Mouse (Mus musculus) cerebellum, adult 8-10 months (tissue): ENCODE measurements around the gene Myo7a.
A peak's percentile ranks its signal among the peaks of the same experiment; 100 is the strongest.

Experiments
- DNase-seq: peaks from one replicate; pipeline ENCODE4 v3.0.0; 2022

Gene Myo7a

DNA sequence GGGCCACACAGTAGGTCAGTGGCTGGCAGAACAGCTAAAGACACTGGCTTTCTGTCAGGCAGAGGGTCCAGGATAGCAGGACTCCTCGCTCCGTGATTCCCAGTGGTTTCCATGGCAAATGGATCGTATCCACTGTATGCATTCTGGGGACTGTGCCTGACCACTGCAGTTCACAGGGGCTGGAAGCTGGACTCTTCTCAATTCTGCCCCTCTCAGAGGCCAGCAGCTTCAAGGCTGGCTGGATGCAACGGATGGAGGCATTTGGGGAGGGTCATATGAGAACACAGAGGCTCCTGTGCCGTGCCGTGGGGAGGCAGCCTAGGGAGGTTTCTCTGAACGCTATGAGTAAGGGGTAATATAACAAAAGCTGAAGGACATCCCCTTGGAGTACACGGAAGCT is 22.9 kb upstream of the Myo7a start:
- no peak for DNase-seq

DNA sequence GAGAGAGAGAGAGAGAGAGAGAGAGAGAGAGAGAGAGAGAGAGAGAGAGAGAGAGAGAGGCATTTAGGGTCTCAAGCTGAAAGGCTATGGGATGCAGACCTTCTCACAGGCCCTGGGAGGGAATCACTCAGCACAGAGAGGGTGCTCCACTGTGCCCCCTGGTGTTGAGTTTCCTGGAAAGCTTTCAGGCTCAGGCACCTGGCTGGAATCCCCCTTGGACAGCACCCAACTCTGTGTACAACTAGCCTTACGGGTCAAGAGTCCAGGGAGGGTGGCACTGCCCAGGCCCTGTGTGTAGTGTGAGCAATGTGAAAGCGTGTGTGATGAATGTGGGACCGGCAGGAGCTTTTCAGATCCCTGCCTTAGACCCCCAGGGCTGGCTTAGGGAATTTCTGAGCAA is 21.9 kb upstream of the Myo7a start:
- DNase-seq, result no peak

- DNase-seq, result no peak
Measured at GRCm38 (mm10) chr7:98140597-98140996, 21.3 kb upstream of the Myo7a start.

- no peak for DNase-seq
Measured at GRCm38 (mm10) chr7:98139216-98139615, 19.9 kb upstream of the Myo7a start.

DNA sequence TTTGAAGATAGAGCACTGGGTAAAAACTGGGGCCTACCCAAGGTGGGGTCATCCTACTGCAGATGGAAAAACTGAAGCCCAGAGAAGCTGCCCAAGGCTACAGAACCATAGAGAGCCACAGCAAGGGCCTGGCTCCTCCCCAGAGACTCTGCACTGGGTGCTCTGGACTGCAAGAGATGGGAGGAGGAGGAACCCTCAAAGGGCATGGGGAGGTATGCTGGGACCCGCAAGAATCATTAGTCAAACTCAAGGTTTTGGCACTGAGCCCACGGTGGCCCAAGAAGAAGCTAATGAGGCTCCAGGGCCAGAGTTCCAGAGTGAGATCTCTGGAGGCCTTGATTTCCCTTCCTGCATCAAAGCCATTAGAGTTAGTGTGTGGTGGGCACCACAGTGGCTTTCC is 18.7 kb upstream of the Myo7a start:
- DNase-seq, result no peak

DNA sequence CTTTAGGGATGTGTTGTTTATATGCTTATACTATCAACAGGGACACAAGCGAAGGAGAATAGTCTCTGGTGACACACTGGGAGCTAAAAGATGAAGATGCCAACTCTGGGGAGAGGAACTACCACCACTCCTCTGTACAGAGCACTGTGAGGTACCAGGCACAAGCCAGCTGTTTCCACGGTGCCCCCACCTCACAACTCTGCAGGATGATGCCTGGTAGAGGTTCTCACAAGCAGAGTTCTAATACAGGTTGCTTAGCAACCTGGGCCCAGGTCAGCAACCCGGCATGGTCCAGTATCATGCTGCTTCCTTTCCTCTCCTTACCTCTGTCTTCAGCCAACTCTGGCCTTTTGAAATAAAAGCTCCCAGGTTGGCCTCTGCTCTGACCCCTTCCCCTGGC is 18.3 kb upstream of the Myo7a start:
- no peak for DNase-seq

GRCm38 (mm10) chr7:98131751-98132150 is 12.4 kb upstream of the Myo7a start:
- no peak for DNase-seq

- DNase-seq, result no peak
Measured at GRCm38 (mm10) chr7:98125473-98125872, 6.1 kb upstream of the Myo7a start.

- DNase-seq, result no peak
Measured at GRCm38 (mm10) chr7:98124701-98125100, 5.4 kb upstream of the Myo7a start.

DNA sequence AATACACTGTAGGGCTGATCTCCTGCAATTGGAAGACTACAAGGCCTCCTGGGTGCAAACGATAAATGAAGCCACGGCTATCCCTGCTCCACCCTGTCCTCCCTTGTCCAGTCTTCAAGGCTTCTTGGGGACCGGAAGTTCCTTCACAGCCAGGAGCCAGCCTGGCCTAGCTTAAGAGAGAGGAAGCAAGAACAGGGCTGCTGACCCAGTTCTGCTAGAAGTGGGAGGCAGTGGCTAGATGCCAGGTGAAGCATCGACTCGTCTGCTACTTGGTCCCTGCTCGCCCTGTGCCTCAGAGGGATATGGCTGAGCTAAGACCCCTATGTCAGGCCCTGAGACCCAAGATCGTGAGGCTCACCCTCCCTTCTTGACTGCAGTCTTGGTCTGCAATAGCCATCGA is 2.3 kb upstream of the Myo7a start:
- no peak for DNase-seq

GRCm38 (mm10) chr7:98121241-98121640 is 1.9 kb upstream of the Myo7a start:
- DNase-seq, result no peak

- peak; percentile 80 for DNase-seq
Measured at GRCm38 (mm10) chr7:98120325-98120724, 1.0 kb upstream of the Myo7a start.

GRCm38 (mm10) chr7:98119961-98120232 is 573 bp upstream of the Myo7a start:
- no peak for DNase-seq

- no peak for DNase-seq
Measured at GRCm38 (mm10) chr7:98117012-98117660, 2.2 kb downstream of the Myo7a start.

GRCm38 (mm10) chr7:98114656-98115055 is 4.7 kb downstream of the Myo7a start:
- no peak for DNase-seq

- peak; percentile 36 for DNase-seq
Measured at GRCm38 (mm10) chr7:98111233-98111632, 8.1 kb downstream of the Myo7a start.

- DNase-seq, result peak; percentile 55
Measured at GRCm38 (mm10) chr7:98109771-98110170, 9.6 kb downstream of the Myo7a start.

- peak; percentile 72 for DNase-seq
Measured at GRCm38 (mm10) chr7:98108636-98109430, 10.5 kb downstream of the Myo7a start.

DNA sequence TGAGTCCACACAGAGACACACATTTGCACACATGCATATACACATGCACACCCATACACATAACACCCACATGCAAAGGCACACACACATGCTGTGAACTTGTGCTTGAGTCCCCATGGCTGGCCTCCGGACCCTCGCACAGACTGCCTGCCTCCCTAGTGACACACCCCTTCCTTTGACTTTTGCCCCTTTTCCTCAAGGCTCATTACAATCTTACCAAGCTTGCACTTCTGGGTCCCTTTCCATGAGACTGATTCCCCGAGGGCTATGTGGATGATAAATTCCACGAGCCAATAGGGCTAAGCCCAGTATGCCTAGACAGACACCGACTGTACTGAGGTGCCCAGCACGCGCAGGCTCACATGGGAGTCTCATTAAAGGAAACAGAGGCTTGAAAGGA is 13.1 kb downstream of the Myo7a start:
- DNase-seq, result no peak

- peak; percentile 20 for DNase-seq
Measured at GRCm38 (mm10) chr7:98104481-98105435, 14.6 kb downstream of the Myo7a start.

DNA sequence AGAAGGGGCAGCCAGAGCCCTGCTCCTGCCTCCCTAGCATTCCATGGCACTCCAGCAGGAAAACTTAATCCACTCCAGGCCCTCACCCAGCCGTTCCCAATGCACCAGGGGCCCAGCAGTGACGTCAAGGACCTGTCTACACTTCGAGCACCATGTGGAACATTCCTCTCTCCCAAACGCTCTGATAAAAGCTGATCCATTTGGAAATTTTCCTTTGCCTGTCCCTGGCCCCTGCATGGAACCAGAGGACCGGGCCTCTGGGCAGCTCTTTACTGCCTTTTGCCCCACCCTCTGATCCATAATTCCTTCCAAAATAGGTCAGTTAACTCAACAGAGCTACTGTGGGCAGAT is 15.4 kb downstream of the Myo7a start:
- no peak for DNase-seq

DNA sequence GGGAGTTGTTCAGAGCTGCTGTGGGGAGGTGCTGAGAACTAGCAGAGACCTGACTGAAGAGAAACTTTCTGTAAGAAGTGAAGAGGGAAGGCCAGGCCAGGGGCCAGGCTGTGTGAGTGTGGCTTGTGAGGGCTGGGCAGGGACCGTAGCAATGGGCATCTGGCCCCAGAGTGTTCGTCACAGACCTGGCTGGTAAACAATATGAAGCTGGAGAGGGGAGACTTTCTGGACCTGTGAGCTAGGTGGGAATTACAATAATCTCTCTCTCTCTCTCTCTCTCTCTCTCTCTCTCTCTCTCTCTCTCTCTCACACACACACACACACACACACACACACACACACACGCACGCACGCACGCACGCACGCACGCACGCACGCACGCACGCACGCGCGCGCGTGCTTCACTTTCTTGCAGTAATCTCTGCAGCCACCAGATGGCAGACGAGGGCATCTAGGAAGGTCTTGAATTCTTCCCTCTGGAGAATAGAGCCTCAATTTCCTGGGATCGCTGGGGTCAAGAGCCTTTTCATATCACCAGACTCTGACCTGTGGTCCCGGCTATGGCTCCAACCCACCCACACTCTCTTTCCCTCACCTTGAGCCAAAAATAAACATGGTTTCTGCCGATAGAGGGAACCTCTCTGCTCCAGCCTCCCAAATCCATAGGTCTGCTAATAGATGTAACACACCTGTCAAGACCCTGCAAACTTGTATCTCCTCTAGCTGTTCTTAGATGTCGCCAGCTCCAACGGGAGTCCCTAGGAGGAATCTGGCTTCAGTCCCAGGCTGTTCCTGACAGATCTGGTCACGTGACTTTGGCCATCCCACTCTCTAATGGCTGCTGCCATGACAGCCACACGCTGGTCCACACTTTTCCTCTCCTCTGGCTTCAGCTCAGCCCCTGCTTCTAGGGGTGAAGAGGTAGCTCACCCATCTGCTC is 16.1 kb downstream of the Myo7a start:
- DNase-seq, result peak; percentile 90

DNA sequence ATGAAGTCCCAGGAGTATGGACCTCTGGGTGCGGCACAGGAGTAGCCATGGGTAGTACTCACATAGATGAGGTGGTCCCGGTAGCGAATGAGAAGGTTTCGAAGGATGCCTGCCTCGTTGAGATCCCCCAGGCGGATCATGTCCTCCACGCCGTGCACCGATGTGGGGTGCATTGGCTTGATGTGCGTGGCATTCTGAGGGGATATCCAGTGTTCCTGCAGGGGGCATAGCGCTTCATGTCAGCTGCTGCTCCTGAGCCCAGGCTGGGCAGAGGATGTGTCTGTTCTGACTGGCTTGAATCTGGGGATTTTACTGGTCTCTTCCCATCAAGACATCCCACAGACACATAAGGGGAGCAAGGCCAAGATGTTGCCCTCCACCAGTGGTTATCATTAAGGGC is 16.8 kb downstream of the Myo7a start:
- DNase-seq, result peak; percentile 18
